Mouse (Mus musculus): ENCODE measurements around the gene Fam53a.

Gene Fam53a

DNA sequence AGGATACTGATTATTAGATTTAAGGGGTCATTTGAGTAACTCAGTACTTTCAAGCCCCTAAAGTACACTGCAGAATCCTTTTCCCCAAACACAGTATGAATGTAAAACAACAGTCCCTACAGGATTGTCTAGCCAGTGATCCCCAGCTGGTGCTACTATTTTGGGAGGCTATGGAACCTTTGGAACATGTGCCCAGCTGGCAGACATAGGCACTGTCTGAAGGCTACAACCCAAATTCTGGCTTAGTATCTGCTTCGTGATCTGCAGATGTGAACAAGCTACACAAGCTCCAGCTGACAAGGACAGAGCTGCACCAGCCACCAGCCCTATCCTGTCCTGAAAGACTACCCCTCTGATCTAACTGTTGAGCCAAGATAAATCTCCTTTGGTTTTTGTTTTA lies 3.1 kb upstream of the Fam53a start:
- in situ Hi-C loops (cut with MboI) = loop anchor here (25.0 kb wide), 1 partner anchor 1030 kb away; the partner anchor contains the start of genes Grk4 and Nop14

DNA sequence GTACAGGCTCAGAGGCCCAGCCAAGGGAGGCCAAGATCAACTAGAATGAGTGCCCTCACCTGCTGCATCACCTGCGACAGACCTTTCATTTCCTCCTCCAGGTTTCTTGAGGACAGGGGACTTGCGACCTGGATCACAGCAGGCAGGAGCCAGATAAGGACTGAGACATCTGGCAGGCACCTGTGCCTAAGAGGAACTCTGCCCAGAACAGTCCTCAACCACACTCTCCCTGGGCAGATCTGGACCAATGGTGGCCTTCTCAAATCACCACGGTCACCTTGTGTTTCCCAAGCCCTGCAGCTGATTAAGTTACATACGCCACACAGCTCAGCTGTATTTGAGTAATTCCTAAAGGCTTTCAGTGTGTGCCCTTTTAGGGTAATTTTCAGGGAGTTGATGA lies 1.2 kb upstream of the Fam53a start:
- in situ Hi-C loops (cut with MboI) = loop anchor here (25.0 kb wide), 1 partner anchor 1032 kb away; the partner anchor contains the start of genes Grk4 and Nop14

DNA sequence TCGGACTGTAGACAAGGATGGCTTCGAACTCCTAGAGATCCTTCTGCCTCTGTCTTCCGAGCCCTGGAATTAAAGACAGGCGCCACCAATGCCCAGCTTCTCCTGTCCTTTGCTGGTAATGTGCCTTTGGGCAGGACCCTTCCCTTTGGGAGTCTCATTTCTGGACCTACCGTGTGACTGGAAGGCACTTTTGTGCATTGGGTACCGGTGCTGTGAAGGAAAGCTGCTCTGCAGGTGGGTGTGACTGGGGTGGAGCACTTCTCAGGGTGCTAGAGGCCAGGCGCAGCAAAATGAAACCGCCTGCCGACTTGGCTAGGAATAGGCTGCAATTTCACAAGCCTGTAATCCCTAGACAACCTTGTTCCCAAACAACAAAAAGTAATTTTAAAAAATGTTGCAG lies 626 bp upstream of the Fam53a start:
- in situ Hi-C loops (cut with MboI) = loop anchor here (25.0 kb wide), 1 partner anchor 1032 kb away; the partner anchor contains the start of genes Grk4 and Nop14

DNA sequence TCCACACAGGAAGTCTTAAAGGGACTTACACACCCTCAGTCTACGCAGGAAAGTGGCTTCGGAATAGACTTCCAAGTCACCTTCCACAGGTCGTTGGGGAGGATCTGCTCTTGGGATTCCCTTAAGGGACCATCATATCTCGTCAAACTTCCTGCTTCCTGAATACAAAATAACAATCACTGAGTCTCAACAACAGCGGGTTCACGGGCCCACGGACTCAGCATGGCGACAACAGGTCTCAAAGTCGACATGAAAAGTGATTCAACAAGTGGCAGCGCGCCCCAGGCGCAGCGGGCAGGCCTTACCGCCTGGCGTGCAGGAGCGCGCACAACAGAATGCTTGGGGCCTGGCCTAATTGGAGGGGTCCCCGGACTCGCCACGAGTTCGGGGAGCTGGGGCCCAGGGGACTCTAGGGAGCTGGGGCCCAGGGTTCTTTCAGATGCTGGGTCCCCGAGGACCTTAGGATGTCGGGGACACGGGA lies 575 bp downstream of the Fam53a start:
- in situ Hi-C loops (cut with MboI) = loop anchor here (25.0 kb wide), 1 partner anchor 1033 kb away; the partner anchor contains the start of genes Grk4 and Nop14

DNA sequence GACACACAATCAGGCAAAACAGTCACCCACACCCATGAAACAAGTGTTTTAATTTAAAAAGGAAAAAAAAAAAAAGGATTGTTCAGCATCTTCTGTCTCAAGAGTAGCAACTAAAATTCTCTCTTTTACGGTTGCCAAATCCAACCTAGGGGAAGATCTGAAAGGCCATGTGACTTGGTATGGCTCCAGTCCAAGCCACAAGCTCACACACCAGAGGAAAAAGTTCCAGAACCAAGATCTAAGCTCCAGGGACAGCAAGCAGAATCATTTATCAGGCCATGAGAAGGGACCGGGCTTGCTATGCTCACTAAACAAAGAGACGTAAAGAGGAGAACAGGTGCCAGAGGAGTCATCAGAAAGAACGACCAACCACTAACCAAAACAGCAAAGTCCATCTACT lies 1.5 kb downstream of the Fam53a start:
- in situ Hi-C loops (cut with MboI) = loop anchor here (25.0 kb wide), 1 partner anchor 1034 kb away; the partner anchor contains the start of genes Grk4 and Nop14

DNA sequence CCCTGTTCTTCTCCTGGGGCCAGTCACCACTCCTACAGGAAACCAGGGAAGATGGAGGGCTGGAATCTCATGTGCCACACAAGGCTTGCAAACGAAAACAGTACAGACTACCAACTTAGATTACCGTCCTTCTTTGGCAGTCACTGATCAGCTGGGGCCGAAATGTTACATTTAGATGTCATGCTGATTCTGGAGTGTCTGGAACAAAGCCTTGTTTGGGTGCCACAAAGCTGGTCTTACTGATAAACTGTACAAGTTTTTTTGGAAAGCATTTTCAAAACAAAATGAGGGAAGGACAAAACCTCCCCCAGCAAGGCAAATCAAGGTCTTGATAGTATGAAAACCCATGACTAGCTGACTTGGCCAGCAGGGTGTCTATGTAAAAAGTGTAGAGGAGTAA lies 5.7 kb downstream of the Fam53a start:
- in situ Hi-C loops (cut with MboI) = no loop called here

DNA sequence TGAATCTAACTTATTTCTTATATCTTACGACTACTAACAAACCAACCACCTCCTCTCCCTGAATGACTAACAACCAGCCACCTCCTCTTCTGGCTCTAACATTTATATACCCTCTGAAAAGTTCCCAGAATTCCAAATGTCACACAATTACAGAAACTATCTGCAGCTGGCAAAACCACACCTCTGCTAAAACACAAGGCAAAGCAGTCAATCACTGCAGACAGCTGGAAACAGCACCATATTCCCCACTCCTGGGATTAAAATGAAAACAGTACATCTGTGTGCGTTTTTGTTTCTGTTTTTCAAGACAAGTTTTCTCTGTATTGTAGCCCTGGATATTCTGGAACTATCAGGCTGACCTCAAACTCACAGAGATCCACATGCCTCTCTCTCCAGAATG lies 6.8 kb downstream of the Fam53a start:
- in situ Hi-C loops (cut with MboI) = no loop called here

DNA sequence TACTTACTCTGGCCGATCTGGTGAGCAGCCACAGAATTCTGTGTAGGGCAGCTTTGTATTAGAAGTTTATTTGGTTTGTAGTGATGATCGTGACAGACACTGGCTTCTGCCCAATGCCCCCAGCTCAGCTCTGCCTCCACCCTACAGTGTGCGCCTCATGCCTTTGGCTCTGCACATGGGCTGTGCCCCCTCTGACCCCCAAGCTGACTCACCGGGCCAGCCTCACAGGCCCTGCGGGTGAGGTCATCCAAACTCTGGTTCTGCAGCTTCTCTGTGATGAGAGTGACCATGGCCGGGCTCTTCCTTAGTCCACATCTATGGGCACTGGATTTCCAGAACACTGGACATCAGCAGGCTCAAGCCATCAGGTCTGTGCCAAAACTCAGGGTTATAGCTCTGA lies 15.0 kb downstream of the Fam53a start:
- in situ Hi-C loops (cut with MboI) = no loop called here

DNA sequence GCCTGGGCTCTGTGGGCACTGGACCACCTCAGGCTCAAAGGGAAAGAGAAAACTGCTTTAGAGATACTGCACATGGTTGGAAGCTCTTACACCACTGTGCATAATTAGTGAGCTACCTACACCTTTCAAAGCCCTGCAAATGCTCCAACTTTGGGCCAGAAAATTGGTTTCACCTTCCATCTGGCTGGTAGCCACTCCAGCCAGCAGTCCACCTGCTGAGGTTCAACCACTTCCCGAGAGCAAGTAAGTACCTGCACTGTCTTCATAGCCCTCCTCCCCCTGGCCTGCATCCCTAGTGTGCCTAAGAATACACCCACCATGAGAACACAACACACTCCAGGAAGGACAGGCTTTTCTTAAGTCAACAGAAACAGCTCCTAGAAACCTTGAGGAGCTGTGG lies 17.6 kb downstream of the Fam53a start:
- in situ Hi-C loops (cut with MboI) = no loop called here

DNA sequence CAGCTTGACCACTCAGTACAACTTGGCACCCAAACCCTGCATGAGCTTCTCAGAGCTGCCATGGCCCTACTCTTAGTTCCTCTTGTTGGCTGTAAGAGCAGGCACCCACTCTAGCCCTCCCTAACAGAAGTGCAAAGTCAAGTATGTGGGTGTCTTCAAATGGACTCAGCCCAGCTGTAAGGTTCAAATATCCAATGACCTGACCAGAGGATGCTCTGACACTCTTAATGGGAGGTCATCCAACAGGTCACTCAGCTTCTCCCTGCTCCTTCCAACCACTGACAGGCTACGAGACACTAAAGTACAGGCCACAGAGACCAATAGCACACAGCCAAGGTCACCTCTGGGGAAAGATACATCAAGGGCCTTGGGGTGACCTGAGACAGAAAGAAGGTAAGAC lies 20.2 kb downstream of the Fam53a start:
- in situ Hi-C loops (cut with MboI) = no loop called here

DNA sequence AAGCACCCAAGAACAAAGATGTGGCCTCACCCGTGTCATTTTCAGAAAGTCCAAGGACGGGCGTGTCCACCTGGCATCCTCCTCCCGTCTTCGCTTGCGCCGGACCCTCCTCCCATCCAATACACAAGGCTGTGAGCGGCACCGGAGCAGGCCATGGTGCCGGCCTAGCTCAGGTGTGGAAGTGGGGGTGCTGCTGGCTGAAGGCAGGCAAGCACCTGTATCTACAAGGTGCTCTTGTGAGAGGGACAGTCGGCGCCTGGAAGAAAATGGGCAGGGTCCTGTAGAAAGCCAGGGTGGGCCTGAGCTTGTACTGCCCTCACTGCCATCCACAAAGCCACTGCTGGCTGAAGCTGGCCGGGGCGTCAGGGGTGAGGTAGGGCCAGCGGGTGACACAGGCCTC lies 22.0 kb downstream of the Fam53a start:
- in situ Hi-C loops (cut with MboI) = no loop called here

DNA sequence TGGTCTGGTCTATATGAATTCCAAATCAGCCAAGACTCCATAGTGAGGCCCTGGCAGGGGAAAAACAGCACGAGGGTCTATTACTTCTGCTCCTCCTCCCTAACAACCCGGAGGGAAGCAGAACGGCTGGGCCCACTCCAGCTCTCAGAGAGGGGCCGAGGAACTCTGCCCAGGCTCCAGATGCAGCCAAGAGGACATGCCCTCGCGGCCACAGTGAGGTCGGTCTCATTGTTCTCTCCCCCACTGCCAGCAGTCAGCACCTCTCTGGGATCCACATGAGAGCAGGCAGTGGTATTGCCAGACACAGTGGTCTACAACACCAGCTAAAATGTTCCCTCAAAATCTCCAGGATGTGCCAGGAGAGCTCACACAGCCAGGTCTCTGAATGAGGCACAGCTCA lies 22.8 kb downstream of the Fam53a start:
- in situ Hi-C loops (cut with MboI) = no loop called here

DNA sequence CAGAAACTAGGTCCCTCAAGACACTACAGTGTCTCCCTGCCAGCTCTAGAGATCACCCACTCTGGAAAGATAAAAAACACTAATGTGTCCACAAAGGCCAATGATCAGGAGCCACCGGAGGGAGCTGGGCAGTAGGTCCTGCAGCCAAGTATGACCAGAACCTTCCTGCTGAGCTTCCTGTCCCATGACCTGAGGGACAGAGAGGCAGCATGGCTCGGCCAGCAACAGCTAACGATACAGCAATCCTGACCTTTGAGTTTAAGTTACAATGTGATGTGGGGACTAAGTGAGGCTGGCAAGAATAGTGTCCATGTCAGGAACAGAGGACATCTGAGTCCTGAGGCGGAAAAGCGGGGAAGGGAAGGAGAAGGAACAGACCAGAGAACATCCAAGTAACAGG lies 24.1 kb downstream of the Fam53a start:
- in situ Hi-C loops (cut with MboI) = no loop called here

DNA sequence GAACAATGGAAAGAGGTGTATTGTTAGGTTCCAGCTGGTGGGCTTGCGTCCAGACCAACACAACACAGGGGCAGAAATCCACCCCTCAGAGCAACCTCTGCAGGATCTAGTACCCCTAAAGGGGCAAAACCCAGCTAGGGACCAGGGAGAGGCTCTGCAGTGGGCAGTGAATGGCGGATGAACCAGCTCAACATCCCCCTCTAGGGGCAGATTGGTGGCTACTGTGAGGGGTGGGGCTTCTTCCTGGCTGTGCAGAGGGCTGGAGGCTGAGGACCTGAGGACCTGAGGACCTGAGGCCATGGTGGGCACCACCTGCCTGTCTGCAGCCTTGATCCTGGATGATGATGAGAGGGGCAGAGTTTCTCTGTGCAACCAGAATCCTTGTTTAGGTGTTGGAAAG lies 35.8 kb downstream of the Fam53a start:
- in situ Hi-C loops (cut with MboI) = no loop called here

DNA sequence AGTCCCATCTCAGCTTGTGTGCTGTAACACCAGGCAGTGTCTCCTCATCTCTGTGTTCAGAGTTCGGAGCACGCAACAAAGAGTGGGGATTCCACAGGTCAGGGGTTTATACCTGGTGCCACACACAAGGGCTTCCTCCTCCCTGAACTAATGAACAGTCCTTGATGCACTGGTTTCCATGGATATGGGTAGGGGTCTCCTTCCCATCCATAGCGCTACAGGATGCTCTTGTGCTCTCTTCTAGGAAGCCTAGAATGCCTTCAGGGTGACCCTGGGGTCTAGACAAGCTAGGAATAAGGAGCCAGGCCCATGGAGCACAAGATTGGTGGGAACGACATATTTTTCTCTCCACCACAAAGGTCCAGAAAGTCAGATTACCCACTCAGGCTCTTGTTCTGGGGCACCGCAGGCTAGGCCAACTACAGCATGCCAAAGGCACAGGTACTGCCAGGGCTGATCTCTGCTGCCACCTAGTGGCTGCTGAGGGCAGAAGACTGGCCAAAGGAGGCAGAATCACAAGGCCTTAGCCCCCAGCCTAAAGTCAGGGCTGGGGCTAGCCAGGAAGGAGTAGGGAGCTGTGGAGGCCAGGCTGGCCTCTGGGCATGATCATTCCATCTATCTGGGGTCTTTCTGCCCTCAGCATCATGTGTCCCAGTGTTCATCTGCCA lies 40.1 kb downstream of the Fam53a start:
- in situ Hi-C loops (cut with MboI) = no loop called here

DNA sequence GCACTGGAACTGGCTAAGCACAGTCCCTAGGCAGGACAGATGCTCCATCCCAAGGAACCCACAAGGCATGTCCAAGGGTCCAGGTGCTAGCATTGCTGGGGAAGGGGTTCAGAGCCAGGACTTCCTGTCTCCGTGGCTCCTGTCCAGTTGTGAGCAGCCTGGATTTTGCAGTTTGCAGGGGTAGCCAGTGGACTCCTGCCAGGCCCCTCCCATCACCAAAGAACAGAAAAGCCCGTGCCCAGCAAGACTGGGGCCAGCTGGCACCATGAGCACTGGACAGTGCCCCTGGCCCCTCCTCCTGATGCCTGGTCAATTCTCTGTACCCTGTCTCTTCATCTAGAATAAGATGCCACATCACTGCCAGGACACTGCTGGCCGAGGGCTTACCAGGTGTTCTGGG lies 41.4 kb downstream of the Fam53a start:
- in situ Hi-C loops (cut with MboI) = no loop called here

DNA sequence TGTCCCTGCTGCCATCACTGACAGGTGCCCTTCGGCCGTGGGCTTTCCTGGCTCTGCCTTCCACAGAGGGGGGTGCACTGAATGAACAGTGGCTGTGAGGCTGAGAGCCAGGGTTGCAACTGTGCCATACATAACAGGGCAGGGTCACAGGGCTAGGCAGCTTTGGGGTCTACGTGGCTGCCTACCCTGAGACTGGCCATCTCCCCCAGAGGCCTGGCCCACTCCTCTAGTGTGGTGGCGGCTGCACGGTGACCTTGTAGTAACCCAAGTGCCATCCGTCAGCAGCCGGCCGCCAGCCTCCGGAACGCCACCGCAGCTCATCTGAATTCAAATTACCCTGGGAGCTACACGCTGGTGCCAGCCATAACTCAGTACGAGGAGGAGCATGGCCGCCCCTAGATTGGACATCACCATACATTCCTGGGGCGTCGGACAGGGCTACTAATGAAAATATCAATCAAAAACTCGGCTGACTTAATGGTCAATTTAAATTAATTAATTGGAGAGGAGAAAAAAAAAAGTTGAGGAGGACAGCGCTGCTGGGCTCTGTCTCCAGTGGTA lies 41.9 kb downstream of the Fam53a start:
- in situ Hi-C loops (cut with MboI) = no loop called here

DNA sequence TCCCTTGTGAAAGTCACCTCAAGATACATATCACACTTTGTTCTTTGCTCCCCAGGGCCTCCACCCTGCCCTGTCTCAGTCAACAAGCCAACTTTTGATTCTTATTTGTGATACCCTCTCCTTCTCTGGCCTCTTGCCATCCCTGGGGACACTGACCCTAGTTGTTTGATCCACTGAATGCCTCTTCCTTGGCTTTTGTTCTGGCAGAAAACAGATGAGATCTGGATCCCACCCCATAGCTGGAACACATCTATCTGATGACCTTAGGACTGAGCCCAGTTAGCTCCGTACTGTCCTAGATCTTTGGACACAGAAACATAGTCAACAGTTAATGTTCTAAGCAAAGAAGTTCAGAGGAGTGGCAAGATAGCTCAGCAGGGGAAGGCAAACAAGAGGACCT lies 49.1 kb downstream of the Fam53a start:
- in situ Hi-C loops (cut with MboI) = no loop called here

DNA sequence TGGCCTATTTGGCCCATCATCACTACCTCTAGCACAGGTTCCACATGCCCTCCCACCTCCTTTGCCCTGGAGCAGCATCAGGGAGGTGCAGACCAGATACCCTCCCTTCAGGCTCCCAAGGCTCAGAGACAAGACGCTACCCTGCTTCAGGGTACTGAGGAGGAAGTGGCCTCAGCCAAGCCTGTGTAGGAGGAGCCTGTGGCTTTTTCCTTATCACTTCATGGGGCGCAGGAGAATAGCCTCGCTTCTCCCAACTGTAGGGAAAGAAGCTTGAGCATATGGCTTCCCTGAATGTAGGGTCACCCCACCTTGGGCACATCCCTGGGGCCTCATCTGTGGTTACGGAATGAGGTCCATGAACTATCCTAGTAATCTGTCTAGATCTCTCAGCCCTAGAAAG lies 55.2 kb downstream of the Fam53a start:
- in situ Hi-C loops (cut with MboI) = no loop called here

DNA sequence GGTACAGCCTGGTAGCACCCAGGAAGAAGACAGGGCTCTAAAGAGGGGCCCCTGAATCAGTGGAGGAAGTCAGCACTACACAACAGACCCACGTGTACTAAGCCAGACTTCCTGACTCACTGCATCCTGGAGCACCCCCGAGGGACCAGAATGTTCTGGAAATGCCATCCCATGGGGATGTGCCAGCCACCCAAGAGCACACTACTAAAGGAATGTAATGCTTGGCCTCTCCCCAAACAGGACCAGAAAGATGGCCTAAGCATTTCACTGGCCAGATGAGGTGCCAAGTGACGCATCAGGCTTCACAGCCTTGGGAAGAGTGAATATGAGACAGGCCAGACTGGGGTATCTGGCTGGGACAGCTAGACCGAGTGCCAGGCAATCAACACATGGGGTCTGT lies 63.5 kb downstream of the Fam53a start:
- in situ Hi-C loops (cut with MboI) = no loop called here

DNA sequence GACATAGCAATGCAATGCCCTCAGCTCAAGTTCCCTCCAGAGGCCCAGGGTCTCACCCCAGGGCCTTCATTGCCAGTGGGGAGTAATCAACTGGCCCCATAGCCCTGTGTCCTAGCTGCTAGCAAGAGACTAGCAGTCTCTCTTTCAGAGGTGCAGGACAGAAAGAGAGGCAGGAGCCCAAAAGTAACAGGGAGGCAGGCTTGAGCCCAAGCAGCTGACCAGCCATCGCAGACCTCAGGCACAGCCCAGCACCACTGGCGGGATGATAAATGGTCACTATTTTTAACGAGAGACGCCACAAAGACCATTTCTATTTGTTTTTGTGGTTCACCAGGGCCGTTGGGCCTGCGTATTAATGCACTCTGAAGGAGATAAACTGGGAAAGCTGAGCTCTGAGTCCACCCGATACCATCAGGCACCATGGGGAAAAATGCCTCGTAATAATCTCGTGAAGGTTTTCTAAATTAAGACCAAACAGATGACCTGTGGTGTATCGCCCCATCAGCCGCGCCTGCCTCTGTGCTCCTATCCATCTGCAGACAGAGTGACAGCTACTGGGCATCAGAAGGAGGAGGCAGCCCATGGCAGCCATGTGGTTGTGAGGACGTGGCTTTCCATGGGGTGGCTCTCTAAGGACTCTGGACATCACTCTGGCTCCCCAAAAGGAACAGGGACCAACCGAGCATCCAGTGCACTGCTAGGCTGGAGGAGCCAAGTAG lies 73.0 kb downstream of the Fam53a start:
- in situ Hi-C loops (cut with MboI) = no loop called here
